Mouse (Mus musculus): ENCODE results near the gene Artn.

The Artn gene

GRCm38 (mm10) chr4:117891738-117892161, 37.8 kb downstream of the Artn start, which contains the start of gene Dph2:
TSS of gene Dph2 (minus strand) at chr4:117892032.
- peak; percentile 81 for DNase-seq (ENCODE audit: extremely low read depth, insufficient read length, low spot score)

GRCm38 (mm10) chr4:117890750-117891149, 38.8 kb downstream of the Artn start:
- no peak for DNase-seq (ENCODE audit: extremely low read depth, insufficient read length, low spot score)

- no peak for DNase-seq (ENCODE audit: extremely low read depth, insufficient read length, low spot score)
Observed at GRCm38 (mm10) chr4:117890031-117890430, 39.5 kb downstream of the Artn start.

- DNase-seq (ENCODE audit: extremely low read depth, insufficient read length, low spot score), result no peak
Observed at GRCm38 (mm10) chr4:117889471-117889870, 40.1 kb downstream of the Artn start.

- no peak for DNase-seq (ENCODE audit: extremely low read depth, insufficient read length, low spot score)
Observed at GRCm38 (mm10) chr4:117887920-117888319, 41.6 kb downstream of the Artn start.

- peak; percentile 86 for DNase-seq (ENCODE audit: extremely low read depth, insufficient read length, low spot score)
Observed at GRCm38 (mm10) chr4:117887133-117887532, 42.4 kb downstream of the Artn start, which contains the start of gene Atp6v0b. TSS of gene Atp6v0b (minus strand) at chr4:117887333.

- no peak for DNase-seq (ENCODE audit: extremely low read depth, insufficient read length, low spot score)
Observed at GRCm38 (mm10) chr4:117886644-117887043, 42.9 kb downstream of the Artn start.

- DNase-seq (ENCODE audit: extremely low read depth, insufficient read length, low spot score), result no peak
Observed at GRCm38 (mm10) chr4:117885994-117886393, 43.6 kb downstream of the Artn start.

GRCm38 (mm10) chr4:117885093-117885492, 44.5 kb downstream of the Artn start:
- DNase-seq (ENCODE audit: extremely low read depth, insufficient read length, low spot score), result no peak

- DNase-seq (ENCODE audit: extremely low read depth, insufficient read length, low spot score), result no peak
Observed at GRCm38 (mm10) chr4:117884146-117884545, 45.4 kb downstream of the Artn start.

GRCm38 (mm10) chr4:117882701-117883691, 46.6 kb downstream of the Artn start, which contains the start of gene B4galt2:
TSS of gene B4galt2 (minus strand) at chr4:117883487.
- DNase-seq (ENCODE audit: extremely low read depth, insufficient read length, low spot score), result no peak

- DNase-seq (ENCODE audit: extremely low read depth, insufficient read length, low spot score), result no peak
Observed at GRCm38 (mm10) chr4:117878703-117879102, 50.9 kb downstream of the Artn start.

GRCm38 (mm10) chr4:117878301-117878700, 51.3 kb downstream of the Artn start:
- DNase-seq (ENCODE audit: extremely low read depth, insufficient read length, low spot score), result no peak

Data from 3134 (cell line).